Mouse (Mus musculus) 3134 (cell line): ENCODE measurements at regions not wholly inside any gene's neighbourhood (a gene's known extent, or its start where the extent isn't known, plus 50 kb on each side); places are given as distances from the start of the nearest gene placed in this dataset.
A peak's percentile ranks its signal among the peaks of the same experiment; 100 is the strongest.

Experiments used
- DNase-seq: peaks from one replicate; pipeline ENCODE4 v3.0.0-alpha.2; 2011; ENCODE audit warnings: low spot score; ENCODE audit not compliant: insufficient read length; ENCODE audit errors: extremely low read depth

DNA sequence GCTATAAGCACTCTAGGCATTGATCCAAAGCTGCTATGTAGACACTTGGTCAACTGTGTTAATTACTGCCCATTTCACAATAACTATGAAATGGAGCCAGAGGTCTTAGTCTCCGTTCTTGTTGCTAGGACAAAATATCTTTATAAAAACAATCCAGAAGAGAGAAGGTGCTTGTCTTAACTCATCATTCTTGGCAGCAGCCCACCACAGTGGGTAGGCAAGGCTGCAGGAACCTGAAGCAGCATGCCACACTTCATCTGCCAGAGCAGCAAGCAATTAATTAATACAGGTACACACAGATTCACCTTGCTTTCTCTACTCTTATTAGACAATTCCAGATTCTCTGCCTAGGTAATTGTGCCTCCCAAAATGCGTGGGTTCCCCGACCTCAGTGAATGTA lies 172.8 kb downstream of the Alg10b start:
- DNase-seq, result no peak

DNA sequence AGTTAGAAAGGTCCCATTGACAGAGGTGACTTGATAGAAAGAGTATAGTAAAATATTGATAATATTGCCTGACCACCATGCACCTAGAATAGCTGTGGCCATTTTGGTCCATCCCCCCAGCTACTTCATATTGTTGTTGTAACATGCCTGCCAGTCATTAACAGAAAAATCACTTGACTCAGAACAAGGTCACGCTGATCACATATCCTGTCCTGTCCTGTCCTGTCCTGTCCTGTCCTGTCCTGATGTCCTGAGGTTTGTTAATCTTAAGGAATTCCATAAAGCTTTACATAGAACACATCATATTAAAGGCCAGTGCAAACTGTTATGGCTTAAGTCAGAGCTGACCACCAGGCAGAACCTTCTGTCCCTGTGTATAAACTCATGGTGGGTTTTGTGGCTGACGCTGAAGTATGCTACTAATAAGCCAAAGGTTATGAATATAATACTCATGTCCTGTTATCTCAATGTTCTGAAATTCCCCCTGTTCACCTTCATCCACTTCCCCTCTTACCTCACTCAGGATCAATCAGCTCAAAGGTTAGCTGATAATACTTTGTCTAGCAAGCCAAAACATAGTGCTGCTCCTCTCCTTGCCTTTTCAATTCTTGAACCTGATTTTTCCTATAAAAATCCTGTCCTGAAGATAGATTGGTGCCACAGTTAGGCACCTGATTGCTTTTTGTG lies 173.7 kb downstream of the Alg10b start:
- no peak for DNase-seq

- no peak for DNase-seq
These were observed 176.5 kb downstream of the Alg10b start for GRCm38 (mm10) chr15:90400326-90401280.

- no peak for DNase-seq
These were observed 196.7 kb downstream of the Alg10b start for GRCm38 (mm10) chr15:90420776-90421175.

- DNase-seq, result no peak
These were observed 198.1 kb downstream of the Alg10b start for GRCm38 (mm10) chr15:90422122-90422614.

DNA sequence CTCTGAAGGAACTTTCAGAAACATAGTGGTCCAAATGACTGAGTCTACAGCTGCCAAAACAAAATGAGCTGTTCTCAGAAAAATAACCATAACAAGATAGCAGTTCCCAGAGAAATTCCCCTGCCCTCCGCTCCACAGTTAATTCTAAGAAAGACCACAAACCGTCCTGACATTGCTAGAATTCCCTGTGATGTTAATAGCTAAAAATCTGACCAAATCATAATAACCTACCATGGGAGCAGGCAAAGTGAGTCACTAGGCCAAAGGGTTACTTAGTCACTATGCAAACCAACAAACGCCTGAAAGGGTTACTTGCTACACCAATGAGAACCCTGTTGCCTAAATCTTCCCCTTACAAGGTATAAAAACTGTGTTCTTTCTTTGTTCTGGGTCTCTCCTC lies 206.9 kb downstream of the Alg10b start:
- DNase-seq, result peak; percentile 54

DNA sequence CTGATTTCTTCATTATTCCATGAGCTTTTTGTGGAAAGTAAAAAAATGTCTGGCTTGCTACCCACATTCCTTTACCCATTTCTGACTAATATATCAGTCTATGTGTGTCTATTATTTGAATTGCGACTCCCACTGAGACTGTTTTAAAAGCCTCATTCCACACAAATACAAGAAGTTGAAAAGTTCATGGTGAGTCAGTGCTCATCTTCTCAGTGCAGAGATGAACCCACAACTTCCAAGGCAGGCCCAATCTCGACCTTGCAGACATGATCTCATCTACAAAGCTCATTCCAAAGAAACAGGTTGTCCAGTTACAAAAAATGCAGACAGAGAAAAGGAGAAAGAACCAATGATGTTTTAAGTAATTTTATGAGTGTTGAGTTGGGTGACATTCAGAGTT lies 208.0 kb downstream of the Alg10b start:
- peak; percentile 56 for DNase-seq

GRCm38 (mm10) chr15:90435286-90435685 lies 211.2 kb downstream of the Alg10b start:
- DNase-seq, result no peak
